Mouse (Mus musculus) adipocyte (in vitro differentiated cells): ENCODE measurements around the gene Gm26920.

Source experiments
- DNase-seq: peaks from one replicate; pipeline ENCODE4 v3.0.0-alpha.2; 2016; ENCODE audit warnings: low spot score

Gene Gm26920

DNA sequence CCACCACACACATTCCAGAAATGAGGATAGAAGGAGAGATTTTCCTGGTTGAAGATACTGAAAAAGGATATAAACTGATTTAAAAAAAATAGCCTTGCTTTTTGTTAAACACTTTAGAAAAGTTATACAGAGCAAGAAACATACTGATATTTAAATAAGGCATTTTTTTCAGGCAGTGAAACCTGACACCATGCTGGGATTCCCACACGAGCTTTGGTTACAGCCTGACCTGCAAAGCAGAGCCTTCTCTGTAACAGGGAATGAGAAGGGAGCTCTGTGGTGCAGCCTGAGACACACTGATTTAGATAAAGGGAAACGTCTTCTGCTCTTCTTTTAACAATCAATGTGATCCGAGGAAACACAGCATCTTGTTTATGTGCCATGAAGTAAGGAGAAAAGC is 36.6 kb downstream of the Gm26920 start:
- peak; percentile 21 for DNase-seq

DNA sequence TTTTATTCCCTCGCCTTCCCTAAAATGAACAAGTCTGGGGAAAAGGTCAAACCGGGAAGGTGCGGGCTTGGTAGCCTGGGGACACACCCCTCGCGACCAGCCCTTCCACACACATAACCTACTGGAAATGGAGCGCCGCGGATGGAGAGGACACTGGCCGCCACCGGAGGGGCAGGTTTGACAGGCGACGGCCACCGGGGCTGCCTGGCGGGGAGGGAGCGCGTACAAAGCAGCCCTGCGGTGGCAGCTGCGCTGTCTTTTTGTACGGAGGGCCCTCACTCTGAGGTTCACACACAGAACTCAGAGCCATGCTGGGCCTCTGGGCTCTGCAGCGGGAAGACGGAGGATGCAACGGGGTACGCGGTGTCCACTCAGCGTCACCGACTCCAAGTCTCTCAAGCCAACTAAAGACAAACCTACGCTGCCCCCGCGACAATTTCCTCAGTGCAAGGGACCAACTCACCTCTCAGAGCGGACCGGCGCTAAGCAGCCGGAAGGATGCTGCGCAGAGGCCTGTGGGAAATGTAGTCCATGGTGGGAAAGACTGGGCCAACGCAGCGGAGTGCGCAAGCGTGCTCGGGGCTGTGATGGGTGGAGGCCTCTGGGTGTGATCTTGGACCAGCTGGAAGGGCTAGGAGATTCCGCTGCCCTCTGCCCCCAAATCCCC is 39.2 kb downstream of the Gm26920 start, which contains the start of gene Zfp14:
Gene Zfp14 (minus strand): TSS at position 499 of the 667 bp plus-strand sequence.
- peak; percentile 66 for DNase-seq

DNA sequence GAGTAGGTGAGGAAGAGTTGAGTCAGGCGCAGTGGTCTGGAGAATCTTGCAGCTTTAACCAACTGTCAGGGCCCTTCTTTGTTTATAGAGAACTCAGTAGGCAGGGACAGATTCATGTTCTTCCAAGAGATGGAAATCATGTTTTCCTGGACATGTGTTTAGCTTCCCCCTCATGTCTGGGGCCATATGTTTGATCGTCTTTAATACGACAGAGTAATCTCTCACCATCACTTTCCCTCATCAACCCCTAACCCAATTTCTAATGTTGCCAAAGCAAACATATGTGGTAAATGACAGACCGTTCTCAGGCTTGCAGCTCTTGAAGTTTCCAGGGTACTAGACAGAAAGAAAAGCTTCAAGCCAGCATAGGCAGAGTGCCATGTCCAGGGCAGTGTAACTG is 42.1 kb downstream of the Gm26920 start:
- peak; percentile 65 for DNase-seq

- DNase-seq, result no peak
Observed at GRCm38 (mm10) chr7:30044354-30044753, 45.9 kb downstream of the Gm26920 start.

DNA sequence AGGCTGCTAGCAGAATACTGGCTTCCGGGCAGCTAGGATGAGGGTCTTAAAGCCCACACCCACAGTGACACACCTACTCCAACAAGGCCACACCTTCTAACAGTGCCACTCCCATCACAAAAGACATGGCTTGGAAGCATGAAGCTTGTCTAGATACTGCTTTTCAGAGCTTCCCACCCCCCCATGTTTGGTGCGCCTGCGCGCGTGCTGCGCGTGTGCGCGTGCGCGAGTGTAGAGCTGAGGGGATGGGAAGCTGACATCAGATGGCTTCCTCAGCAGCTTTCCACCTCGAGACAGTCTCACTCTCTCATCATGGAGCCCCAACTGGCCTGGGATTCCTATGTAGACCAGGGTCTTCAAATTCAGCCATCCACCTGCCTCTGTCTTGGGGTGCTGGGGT is 55.9 kb downstream of the Gm26920 start:
- no peak for DNase-seq

GRCm38 (mm10) chr7:30031379-30031778 is 58.8 kb downstream of the Gm26920 start:
- DNase-seq, result no peak

- peak; percentile 61 for DNase-seq
Observed at GRCm38 (mm10) chr7:30030677-30031076, 59.5 kb downstream of the Gm26920 start.

DNA sequence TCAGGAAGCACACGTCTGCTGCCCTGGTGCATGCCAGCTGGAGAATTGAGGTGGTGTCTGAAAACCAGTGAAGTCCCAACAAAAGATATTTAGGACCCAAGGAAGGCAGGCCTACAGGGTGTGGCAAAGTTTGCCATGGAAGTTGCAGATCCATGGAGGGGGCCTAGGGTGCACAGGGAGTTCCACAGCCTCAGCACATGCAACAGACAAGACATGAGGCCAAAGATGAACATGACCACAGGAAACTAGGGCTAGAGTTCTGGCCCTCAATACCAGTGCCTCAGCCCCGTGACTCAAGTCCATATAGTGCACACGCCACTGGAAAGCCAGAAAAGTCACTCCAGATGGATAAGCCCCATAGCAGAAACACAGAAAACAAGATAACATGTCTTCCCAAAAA is 61.6 kb downstream of the Gm26920 start:
- no peak for DNase-seq

DNA sequence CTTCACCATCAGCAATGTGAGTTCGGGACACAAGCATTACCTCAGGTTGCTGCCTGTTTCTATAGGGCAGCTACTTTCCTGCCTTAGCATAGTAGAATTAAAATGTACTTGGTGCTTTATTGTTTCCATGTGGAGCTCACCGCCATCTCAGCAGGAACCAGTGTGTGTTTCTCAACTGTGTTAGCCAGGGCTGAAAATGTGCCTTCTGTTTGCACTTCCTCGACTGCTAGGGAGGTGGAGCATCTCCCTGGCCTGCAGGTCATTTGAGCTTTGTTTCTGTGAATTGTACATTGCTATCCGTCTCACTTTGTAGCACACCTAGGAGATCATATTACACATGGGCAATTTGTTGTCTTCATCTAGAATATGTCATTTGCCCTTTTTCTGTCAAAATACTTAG is 62.9 kb downstream of the Gm26920 start:
- DNase-seq, result no peak

- no peak for DNase-seq
Observed at GRCm38 (mm10) chr7:30025358-30025757, 64.9 kb downstream of the Gm26920 start.

- DNase-seq, result no peak
Observed at GRCm38 (mm10) chr7:30023800-30024199, 66.4 kb downstream of the Gm26920 start.

DNA sequence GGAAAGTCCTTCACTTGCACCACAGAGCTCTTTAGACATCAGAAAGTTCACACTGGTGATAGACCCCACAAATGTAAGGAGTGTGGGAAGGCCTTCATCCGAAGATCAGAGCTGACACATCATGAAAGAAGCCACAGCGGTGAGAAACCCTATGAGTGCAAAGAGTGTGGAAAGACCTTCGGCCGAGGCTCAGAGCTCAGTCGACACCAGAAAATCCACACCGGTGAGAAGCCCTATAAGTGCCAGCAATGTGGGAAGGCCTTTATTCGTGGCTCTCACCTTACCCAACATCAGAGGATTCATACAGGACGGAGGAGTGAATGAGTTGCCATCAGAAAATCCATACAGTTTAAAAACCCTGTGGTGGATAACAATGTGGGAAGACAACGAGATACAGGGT is 66.9 kb downstream of the Gm26920 start:
- DNase-seq, result no peak

DNA sequence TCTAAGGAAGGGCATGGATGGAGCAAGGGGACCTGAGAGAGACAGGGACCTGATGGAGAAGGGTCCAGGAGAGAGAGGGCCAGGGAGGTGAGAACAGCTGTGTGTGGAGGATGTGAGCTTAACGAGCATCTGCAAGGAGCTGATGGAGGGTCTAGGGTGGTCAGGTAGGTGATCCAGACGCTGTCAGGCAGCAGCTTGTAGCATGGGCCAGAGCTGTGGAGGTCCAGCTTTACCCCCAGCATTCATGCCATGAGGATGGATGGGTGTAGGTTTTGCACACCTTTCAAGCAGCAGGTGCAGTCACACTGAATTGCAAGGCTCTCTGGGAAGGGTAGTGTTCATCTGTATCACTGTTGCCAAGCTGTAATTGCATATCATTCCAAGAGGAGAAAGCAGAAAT is 70.7 kb downstream of the Gm26920 start:
- no peak for DNase-seq

DNA sequence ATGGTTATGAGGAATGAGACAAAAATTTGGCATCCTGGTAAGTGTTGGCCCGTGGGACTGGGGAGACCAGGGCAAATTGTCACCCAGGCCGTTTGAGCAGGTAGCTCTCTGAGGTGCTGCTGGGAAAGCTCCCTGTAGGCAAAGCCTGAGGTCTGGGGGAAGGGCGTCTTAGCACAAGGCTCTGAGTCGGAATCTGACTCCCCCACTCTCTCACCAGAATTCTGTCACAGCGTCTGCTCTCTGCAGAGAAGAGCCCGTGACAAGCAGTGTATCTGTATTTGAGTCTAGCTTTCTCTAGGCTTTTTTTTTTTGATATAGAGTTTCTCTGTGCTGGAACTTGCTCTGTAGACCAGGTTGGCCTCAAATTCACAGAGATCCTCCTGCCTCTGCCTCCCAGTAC is 73.0 kb downstream of the Gm26920 start:
- no peak for DNase-seq

GRCm38 (mm10) chr7:30012956-30013363 is 77.2 kb downstream of the Gm26920 start:
- DNase-seq, result peak; percentile 70

- no peak for DNase-seq
Observed at GRCm38 (mm10) chr7:30010551-30011195, 79.5 kb downstream of the Gm26920 start.

DNA sequence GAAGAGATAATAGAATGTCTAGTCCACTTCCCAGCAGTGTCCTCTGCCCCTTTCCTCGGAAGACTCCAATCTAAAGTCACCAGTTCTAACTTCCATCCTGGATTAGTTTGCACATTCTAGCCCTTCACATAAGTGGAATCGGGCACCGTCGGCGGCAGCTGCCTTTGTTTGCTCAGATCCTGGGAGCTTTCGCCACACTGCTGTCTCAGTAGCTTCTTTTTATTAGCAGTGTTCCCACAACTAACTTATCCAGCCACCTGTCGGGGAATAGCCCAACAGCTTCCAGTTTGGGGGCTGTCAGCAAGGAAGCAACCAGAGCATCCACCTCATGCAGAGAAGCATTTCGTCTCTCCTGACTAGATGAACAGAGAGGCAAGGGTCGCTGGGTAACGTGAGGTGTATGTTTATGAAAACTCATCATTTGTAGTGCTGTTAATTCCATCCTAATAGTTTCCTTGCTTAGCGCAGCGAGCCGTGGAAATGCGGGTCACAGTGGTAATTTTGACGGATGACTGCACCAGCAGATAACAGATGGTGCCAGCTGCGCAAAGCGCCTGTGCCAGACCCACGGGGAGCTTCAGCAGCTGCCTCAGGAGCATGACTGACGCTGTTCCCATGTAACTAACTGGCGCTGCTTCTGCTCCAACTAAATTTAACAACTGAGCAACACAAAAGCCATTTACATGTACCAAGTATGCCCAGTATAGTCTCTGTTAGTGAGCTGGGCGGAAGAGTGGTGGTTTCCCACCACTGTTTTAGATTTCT is 80.7 kb downstream of the Gm26920 start:
- no peak for DNase-seq

GRCm38 (mm10) chr7:30008020-30008690 is 82.1 kb downstream of the Gm26920 start:
- DNase-seq, result peak; percentile 37

DNA sequence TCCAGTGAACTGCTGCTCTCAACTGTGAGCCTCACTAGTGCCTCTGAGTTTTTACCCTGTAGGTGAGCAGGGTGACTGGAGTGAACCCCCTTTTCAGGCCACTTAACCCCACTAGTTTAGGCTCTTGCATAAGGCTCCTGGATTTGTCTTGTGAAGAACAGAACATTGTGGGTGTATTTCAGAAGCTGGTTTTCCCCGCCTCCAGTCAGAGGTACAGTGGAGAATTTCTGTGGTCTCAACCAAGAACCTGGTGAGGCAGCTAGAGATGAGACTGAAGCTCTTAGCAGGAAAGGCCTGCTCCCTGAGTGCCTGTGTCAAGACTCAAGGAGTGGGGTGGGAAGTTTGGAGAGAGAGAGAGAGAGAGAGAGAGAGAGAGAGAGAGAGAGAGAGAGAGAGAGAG is 82.6 kb downstream of the Gm26920 start:
- DNase-seq, result no peak
